Mouse (Mus musculus): ENCODE measurements around the gene Dop1b. TPM values are rescaled to one million over a fixed set of nuclear protein-coding genes. Genes with fewer than 3 reads are reported as not detected.

Gene Dop1b
- polyA plus RNA-seq, 2 experiments = 13.0 to 18.9 TPM

DNA sequence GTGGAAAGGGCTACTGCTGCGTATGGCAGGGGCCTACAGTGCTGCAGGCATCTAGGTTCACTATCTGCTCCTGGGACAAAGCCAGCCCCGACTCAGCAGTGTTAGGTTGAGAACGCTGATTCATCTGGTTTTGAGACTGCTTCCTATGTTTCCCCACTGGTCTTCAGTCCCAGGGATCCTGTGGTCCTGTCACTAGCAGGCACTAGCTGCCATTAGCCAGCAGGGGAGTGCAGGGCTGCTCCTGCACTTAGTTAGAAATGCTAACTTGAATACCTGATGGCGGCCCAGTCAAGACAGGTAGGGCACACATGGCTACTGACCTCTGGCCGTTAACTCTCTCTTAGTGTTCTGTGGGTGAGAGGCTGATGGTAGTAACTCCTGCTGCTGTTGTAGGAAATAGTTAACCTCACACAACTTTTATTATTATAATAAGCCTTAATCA, 32.4 kb downstream of the Dop1b start:
- Histone ChIP-seq H3K4me3 (replicated peaks; ENCODE audit: low read length) (no peak overlapping the region), H3K27ac (replicated peaks; ENCODE audit: low read depth, low read length) (no peak overlapping the region), H3K9me3 (ENCODE audit: control insufficient read depth, low read length) (no peaks in the 10 kb centered on the region), H3K9ac (ENCODE audit: low read depth, low read length, severe bottlenecking) (no peak overlapping the region), H3K36me3 (ENCODE audit: control insufficient read depth, insufficient read depth, low read length) (peaks cover 13% of the 10 kb centered on the region; the same call in 1 of the 2 replicates), H3K4me1 (ENCODE audit: control insufficient read depth, insufficient read depth, low read length) (no peaks in the 10 kb centered on the region), H3K4me2 (replicated peaks; ENCODE audit: low read depth, low read length, severe bottlenecking) (no peak overlapping the region), H3K27me3 (ENCODE audit: control insufficient read depth, insufficient read depth, low read length) (no peaks in the 10 kb centered on the region)
- ATAC-seq (ENCODE audit: low FRiP score, low read depth) (no peak), DNase-seq (ENCODE audit: low spot score) (no peak)
- TF ChIP-seq POLR2A (IDR thresholded peaks at IDR 0.05; ENCODE audit: borderline replicate concordance, extremely low read depth, insufficient read depth, insufficient read length) = no peak
- 55% methylated on average over 5 of the region's 5 CpGs for WGBS

GRCm38 (mm10) chr16:93744804-93745340, 33.2 kb downstream of the Dop1b start:
- Histone ChIP-seq H3K9ac (ENCODE audit: low read depth, low read length, severe bottlenecking) (no peak overlapping the region), H3K27ac (replicated peaks; ENCODE audit: low read depth, low read length) (no peak overlapping the region), H3K36me3 (ENCODE audit: control insufficient read depth, insufficient read depth, low read length) (0 out of 2 replicates have a peak, but pooled peaks cover 7% of the 10 kb centered on the region), H3K9me3 (ENCODE audit: control insufficient read depth, low read length) (no peaks in the 10 kb centered on the region), H3K4me2 (replicated peaks; ENCODE audit: low read depth, low read length, severe bottlenecking) (no peak overlapping the region), H3K4me3 (replicated peaks; ENCODE audit: low read length) (no peak overlapping the region), H3K27me3 (ENCODE audit: control insufficient read depth, insufficient read depth, low read length) (no peaks in the 10 kb centered on the region), H3K4me1 (ENCODE audit: control insufficient read depth, insufficient read depth, low read length) (no peaks in the 10 kb centered on the region)
- DNase-seq (ENCODE audit: low spot score) = no peak
- TF ChIP-seq POLR2A (IDR thresholded peaks at IDR 0.05; ENCODE audit: borderline replicate concordance, extremely low read depth, insufficient read depth, insufficient read length) = no peak
- WGBS = 84% methylated on average over 10 of the region's 10 CpGs
- ATAC-seq (ENCODE audit: low FRiP score, low read depth) = no peak

- H3K4me1 ChIP-seq (ENCODE audit: control insufficient read depth, insufficient read depth, low read length) = no peaks in the 10 kb centered on the region
- WGBS = 76% methylated on average over 8 of the region's 8 CpGs
- 0 out of 2 replicates have a peak, but pooled peaks cover 2% of the 10 kb centered on the region for H3K36me3 ChIP-seq (ENCODE audit: control insufficient read depth, insufficient read depth, low read length)
- ATAC-seq (ENCODE audit: low FRiP score, low read depth) = no peak
- no peak overlapping the region for H3K9ac ChIP-seq (ENCODE audit: low read depth, low read length, severe bottlenecking)
- no peak overlapping the region for H3K27ac ChIP-seq (replicated peaks; ENCODE audit: low read depth, low read length)
- DNase-seq (ENCODE audit: low spot score) = no peak
- no peak overlapping the region for H3K4me3 ChIP-seq (replicated peaks; ENCODE audit: low read length)
- no peaks in the 10 kb centered on the region for H3K9me3 ChIP-seq (ENCODE audit: control insufficient read depth, low read length)
- H3K27me3 ChIP-seq (ENCODE audit: control insufficient read depth, insufficient read depth, low read length) = no peaks in the 10 kb centered on the region
- H3K4me2 ChIP-seq (replicated peaks; ENCODE audit: low read depth, low read length, severe bottlenecking) = no peak overlapping the region
- TF ChIP-seq POLR2A (IDR thresholded peaks at IDR 0.05; ENCODE audit: borderline replicate concordance, extremely low read depth, insufficient read depth, insufficient read length) = no peak
Observed at GRCm38 (mm10) chr16:93746397-93746796, 34.7 kb downstream of the Dop1b start.

GRCm38 (mm10) chr16:93746957-93747356, 35.3 kb downstream of the Dop1b start:
- no peak for TF ChIP-seq POLR2A (IDR thresholded peaks at IDR 0.05; ENCODE audit: borderline replicate concordance, extremely low read depth, insufficient read depth, insufficient read length)
- ATAC-seq (ENCODE audit: low FRiP score, low read depth) (no peak), DNase-seq (ENCODE audit: low spot score) (no peak)
- Histone ChIP-seq H3K9me3 (ENCODE audit: control insufficient read depth, low read length) (no peaks in the 10 kb centered on the region), H3K4me2 (replicated peaks; ENCODE audit: low read depth, low read length, severe bottlenecking) (no peak overlapping the region), H3K27ac (replicated peaks; ENCODE audit: low read depth, low read length) (no peak overlapping the region), H3K27me3 (ENCODE audit: control insufficient read depth, insufficient read depth, low read length) (no peaks in the 10 kb centered on the region), H3K4me1 (ENCODE audit: control insufficient read depth, insufficient read depth, low read length) (no peaks in the 10 kb centered on the region), H3K4me3 (replicated peaks; ENCODE audit: low read length) (no peak overlapping the region), H3K9ac (ENCODE audit: low read depth, low read length, severe bottlenecking) (no peak overlapping the region), H3K36me3 (ENCODE audit: control insufficient read depth, insufficient read depth, low read length) (no peaks in the 10 kb centered on the region)
- 92% methylated on average over 4 of the region's 4 CpGs for WGBS

DNA sequence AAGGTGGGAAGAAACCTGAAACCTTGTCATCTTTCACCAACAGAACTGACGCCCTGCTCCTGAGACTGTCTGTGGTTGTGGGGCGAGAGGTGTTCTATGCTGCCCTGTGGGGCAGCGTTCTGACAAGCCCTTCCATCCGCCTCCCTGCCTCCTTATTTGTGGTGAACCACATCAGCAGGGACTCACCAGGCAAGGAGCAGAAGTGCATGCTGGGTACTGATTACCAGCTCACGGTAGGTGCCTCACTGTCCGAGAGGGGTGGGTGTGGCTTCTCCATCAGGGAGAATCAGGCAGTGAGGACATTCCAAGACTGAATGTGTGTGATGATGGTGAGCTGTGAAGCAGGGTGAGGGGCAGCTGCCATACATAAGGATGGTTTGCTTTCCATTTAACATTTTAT, 35.7 kb downstream of the Dop1b start:
- ATAC-seq (ENCODE audit: low FRiP score, low read depth) = no peak

More for the DNA sequence above, 35.7 kb downstream of the Dop1b start:
- WGBS = 66% methylated on average over 6 of the region's 6 CpGs
- no peak overlapping the region for H3K4me3 ChIP-seq (replicated peaks; ENCODE audit: low read length)
- no peak overlapping the region for H3K27ac ChIP-seq (replicated peaks; ENCODE audit: low read depth, low read length)
- no peaks in the 10 kb centered on the region for H3K27me3 ChIP-seq (ENCODE audit: control insufficient read depth, insufficient read depth, low read length)
- H3K36me3 ChIP-seq (ENCODE audit: control insufficient read depth, insufficient read depth, low read length) = 0 out of 2 replicates have a peak, but pooled peaks cover under 1% of the 10 kb centered on the region
- DNase-seq (ENCODE audit: low spot score) = no peak
- no peaks in the 10 kb centered on the region for H3K9me3 ChIP-seq (ENCODE audit: control insufficient read depth, low read length)
- no peaks in the 10 kb centered on the region for H3K4me1 ChIP-seq (ENCODE audit: control insufficient read depth, insufficient read depth, low read length)
- no peak overlapping the region for H3K9ac ChIP-seq (ENCODE audit: low read depth, low read length, severe bottlenecking)
- TF ChIP-seq POLR2A (IDR thresholded peaks at IDR 0.05; ENCODE audit: borderline replicate concordance, extremely low read depth, insufficient read depth, insufficient read length) = no peak
- H3K4me2 ChIP-seq (replicated peaks; ENCODE audit: low read depth, low read length, severe bottlenecking) = no peak overlapping the region
